Mouse (Mus musculus) left cerebral cortex, postnatal 36 days (tissue): ENCODE measurements around the gene Map2k5. TPM values are rescaled to one million over a fixed set of nuclear protein-coding genes. Genes with fewer than 3 reads are reported as not detected.

Experiments
- DNase-seq, 2 experiments: peaks; one replicate each; pipeline ENCODE4 v3.0.0; 2021 to 2022; ENCODE audit warnings: low spot score in 2 of 2, mixed read lengths in 1 of 2
- intact Hi-C: fragments of 180-260 bp; cut with DNase I; formaldehyde crosslinking; loops from one replicate; pipeline ENCODE4 v1.15.1; 2025
- total RNA-seq, 2 experiments: library from RNA; stranded (reverse); gene quantifications; 2 replicates each; pipeline ENCODE4 v1.2.3; 2021

Map2k5 gene
- total RNA-seq, 2 experiments from 2014 or later, result 36.3 to 36.7 TPM

GRCm38 (mm10) chr9:63281086-63281485 lies 96.6 kb downstream of the Map2k5 start:
- intact Hi-C loops, result no loop called here
- no peak for DNase-seq

GRCm38 (mm10) chr9:63273781-63274180 lies 103.9 kb downstream of the Map2k5 start:
- no peak for DNase-seq
- intact Hi-C loops, result no loop called here

DNA sequence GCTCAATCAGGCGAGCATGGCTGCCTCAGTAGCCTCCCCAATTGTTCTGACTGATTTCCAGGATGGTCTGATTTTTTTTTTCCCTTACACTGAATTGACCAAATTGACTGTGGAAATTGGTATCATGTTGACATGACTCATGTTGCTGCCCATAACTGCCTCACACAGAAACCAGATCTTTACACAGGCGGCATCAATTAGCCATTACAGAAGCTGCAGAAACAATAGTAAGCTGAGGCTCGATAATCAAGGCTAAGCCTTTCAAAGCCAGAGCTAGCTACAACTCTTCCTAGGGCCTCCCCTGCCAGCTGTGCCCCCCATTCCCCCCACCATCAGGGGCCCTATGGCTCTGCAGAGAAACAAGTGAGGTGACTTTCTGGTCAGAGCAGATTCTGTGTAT lies 107.9 kb downstream of the Map2k5 start:
- intact Hi-C loops, result no loop called here
- DNase-seq, result no peak

DNA sequence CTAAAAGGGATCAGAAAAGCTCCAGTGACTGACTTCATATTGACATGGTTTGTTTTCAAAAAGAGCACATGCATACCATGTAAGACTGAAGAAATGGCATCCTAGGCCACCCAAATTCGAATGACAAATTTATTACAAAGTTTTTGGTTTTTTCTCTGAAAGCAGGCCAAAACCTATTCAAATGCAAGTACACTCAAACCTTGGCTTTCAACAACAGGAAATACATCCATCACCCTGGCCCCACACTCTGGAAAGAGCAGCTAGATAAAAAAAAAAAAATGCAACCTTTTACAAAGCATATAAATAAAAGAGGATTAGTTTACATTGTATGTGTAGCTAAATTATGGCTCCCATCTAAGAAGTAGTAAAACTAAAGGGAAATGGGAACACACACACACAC lies 114.5 kb downstream of the Map2k5 start:
- DNase-seq, result no peak
- intact Hi-C loops, result no loop called here

DNA sequence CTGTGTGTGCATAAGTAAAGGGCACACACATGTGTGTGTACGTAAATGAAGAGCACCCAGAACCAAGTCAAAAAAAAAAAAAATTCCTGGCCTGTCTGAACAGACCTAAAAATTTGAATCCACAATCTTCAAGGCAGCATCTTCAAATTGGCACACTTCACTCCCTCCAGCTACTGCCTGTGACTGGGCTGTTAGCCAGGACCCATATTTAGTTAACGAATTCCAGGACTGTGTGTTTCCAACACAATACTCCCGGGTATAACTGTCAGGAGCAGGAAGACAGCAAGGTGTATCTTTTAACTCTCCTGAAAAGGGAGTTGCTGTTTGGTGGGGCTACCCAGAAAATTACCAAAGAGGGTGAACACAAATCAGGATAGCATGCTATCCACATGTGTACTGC lies 118.9 kb downstream of the Map2k5 start:
- intact Hi-C loops, result no loop called here
- peak; percentile 13 to 14 for DNase-seq

DNA sequence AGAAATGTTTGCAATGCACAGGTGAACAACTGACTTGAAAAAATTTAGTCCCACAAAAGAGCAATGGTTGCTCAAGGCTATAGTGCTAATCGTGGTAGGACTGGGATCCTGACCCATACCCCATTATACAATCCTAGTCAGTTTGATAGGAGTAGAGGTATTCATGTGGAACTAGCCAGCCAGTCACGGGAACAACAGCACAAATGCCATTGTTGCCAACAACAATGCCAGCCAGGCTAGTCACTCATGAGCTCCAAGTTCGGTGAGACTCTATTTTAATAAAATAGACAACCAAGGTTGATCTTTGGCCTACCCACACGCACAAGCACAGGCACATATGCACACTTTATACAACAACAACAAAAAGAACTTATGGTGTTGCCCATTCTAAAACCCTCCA lies 120.0 kb downstream of the Map2k5 start:
- intact Hi-C loops, result no loop called here
- DNase-seq, result no peak

DNA sequence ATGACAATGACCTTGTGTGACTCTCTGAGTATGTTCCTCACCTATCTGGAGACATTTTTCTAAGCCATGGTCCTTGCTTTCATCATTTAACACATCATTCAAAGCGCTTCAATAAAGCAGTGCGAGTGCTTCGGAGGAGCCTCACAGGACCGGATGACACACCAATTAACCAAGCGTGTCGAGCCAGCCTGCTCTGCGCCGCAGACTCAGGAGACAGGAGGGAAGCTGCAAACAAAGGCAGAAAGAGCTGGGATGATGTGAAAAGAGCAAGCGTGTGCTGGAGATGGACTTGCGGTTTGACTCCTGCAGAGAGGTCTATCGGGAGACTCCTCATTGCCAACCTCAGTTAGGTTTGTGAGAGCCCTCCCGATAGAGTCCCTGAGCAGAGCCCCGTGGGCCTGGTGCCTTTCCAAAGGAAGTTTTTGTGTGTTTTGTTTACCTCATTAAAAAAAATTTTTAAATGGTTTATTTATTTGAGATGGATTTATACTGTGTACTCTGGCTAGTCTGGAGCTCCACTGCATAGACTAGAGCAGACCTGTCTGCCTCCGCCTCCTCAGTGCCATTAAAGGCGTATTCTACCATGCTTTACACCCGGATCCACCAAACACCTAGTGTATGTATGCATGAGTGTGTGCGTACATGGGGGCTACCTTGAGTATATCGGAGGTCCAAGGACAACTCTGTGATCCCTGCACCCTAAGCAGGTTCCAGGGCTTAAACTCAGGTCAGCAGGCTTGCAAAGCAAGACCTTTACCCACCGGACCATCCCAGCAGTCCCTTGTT lies 126.7 kb downstream of the Map2k5 start:
- intact Hi-C loops, result no loop called here
- DNase-seq, result no peak

- intact Hi-C loops, result no loop called here
- no peak for DNase-seq
These were observed 129.5 kb downstream of the Map2k5 start for GRCm38 (mm10) chr9:63248095-63248787.

GRCm38 (mm10) chr9:63246568-63247169 lies 131.0 kb downstream of the Map2k5 start:
- intact Hi-C loops, result no loop called here
- DNase-seq, result no peak

- no peak for DNase-seq
- intact Hi-C loops, result no loop called here
These were observed 135.7 kb downstream of the Map2k5 start for GRCm38 (mm10) chr9:63241961-63242360.

- intact Hi-C loops, result no loop called here
- DNase-seq, result no peak
These were observed 136.5 kb downstream of the Map2k5 start for GRCm38 (mm10) chr9:63241241-63241640.

DNA sequence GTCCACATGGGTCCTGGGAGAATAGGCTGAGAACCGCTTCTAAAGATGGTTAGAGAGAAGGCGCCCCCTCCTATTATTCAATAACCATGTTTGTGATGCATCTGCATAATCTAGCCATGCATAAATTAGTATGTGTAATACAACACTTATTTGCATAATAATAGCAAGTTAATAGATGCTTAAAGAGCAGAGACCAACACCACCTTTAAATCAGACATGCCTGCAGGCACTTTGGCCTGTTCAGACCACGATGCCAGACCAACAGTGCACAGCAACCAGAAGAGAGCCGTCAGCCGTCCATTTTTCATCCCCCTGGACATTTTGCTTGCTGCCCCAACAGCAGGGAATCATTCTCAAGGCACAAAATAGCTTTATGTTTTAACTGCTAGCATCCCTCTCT lies 143.3 kb downstream of the Map2k5 start:
- intact Hi-C loops, result no loop called here
- no peak for DNase-seq

DNA sequence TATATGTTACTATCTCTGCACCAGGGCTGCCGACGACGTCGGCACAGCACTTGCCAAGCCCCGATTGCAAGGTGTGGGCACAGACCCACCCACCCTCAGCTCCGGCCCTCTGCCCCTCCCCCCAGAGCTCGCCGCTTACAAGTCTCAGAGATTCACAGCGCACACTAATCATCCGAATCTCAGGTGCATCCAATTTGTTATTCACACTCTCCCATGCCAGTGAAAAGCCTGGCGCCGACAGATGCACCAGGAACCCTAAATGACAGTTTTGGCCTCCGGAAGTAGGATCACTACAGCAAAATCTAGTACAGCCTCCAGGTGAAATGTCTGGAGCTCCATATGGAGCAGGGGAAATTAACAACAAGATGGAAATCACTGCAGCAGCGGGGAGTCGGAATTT lies 147.4 kb downstream of the Map2k5 start:
- intact Hi-C loops, result no loop called here
- no peak for DNase-seq

DNA sequence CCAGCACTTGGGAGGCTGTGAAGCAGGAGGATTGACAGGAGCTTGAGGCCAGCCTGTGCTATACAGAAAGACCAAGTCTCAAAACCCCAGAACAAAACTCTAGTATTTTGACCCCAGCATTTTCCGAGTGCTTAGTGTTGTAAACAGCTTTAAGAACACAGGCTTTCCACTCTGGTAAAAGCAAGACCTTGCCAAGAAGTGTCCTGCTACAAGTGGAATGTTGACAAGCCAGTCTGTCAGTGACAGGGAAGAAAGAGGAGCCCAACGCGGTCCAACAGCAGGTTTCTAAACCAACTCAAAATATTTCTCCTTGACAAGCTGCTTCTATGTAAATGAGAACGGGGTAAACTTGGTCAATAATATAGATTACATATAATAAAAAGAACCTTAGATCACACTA lies 148.6 kb downstream of the Map2k5 start:
- intact Hi-C loops, result no loop called here
- DNase-seq, result no peak

GRCm38 (mm10) chr9:63222161-63222560 lies 155.5 kb downstream of the Map2k5 start:
- DNase-seq, result no peak
- intact Hi-C loops, result no loop called here

DNA sequence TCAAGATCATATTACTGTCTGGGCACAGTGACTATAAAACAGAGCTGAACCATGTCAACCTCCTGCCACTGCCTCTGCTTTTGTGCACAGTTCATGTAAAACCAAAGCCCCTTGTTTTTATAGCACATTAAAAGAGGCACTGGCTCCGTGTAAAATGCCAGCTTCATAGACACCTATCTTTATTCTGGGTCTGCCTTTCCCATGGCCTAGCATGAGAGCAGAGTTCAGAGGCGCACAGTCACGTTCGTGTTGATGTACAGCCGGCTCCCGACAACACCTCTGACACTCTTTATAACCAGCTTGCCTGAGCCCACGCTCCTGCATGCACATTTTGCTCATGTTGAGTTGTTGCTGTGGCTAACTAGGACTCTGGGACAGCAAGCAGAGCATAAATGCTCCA lies 157.9 kb downstream of the Map2k5 start:
- DNase-seq, result no peak
- intact Hi-C loops, result no loop called here

GRCm38 (mm10) chr9:63215031-63215430 lies 162.7 kb downstream of the Map2k5 start:
- intact Hi-C loops, result no loop called here
- no peak for DNase-seq

- DNase-seq, result no peak
- intact Hi-C loops, result no loop called here
These were observed 170.9 kb downstream of the Map2k5 start for GRCm38 (mm10) chr9:63206769-63207276.

DNA sequence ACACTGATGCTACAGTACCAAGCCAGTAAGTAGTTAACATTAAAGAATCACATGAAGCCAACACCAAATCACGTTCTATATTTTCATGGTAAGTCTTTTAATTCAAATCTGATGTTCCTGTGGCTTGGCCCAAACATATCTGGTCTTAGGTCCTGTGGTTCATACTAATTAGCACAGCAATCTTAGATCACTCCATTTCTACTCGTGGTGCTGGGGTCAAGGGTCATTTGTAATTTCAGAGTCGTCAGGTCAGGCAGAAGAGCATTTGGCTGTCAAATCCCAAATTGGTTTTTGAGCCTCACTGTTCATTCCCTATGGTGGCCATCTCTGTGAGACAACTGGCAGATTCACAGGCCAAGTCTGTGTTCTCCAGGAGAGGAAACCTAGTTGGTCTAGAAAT lies 174.2 kb downstream of the Map2k5 start:
- DNase-seq, result no peak
- intact Hi-C loops, result no loop called here

GRCm38 (mm10) chr9:63201376-63202323 lies 176.1 kb downstream of the Map2k5 start:
- intact Hi-C loops, result no loop called here
- DNase-seq, result no peak
